Comparison of ENCODE assay signal across 9 mouse cellular contexts in genomic region chr4:83549501-83549900, GRCm38 (mm10). TPM values are rescaled to one million over a fixed set of nuclear protein-coding genes. Genes with fewer than 3 reads are reported as not detected.
DNase-seq lines count a peak whose midpoint lies in the region; ATAC-seq lines count a peak whose summit lies in the region.
"Had no signal": no experiment of that assay in that cellular context is flagged by ENCODE, and none has a peak within 500 bp of the region (broad histone marks: within the 10 kb centered on the region; RNA-seq: fewer than 3 reads in every experiment).

No protein-coding gene starts in this region.

- peak overlapping the region; percentile 49 for H3K4me2 ChIP-seq in heart, embryonic 13.5 days
- 0 out of 2 replicates have a peak overlapping the region, but pooled peaks have one; percentile 3 for H3K4me2 ChIP-seq in midbrain, embryonic 13.5 days (replicated peaks)
- H3K4me2 ChIP-seq in midbrain, embryonic 11.5 days, result no peak overlapping the region

- no peaks in the 10 kb centered on the region for H3K27me3 ChIP-seq in heart, embryonic 13.5 days (replicated peaks)
- H3K27me3 ChIP-seq in midbrain, embryonic 13.5 days, result no peaks in the 10 kb centered on the region
- no peaks in the 10 kb centered on the region for H3K27me3 ChIP-seq in midbrain, embryonic 11.5 days (ENCODE audit: control insufficient read depth, insufficient read depth, low read length)

- 0 out of 2 replicates have a peak, but pooled peaks cover 5% of the 10 kb centered on the region for H3K4me1 ChIP-seq in heart, embryonic 13.5 days
- H3K4me1 ChIP-seq in midbrain, embryonic 13.5 days (replicated peaks), result no peaks in the 10 kb centered on the region
- no peaks in the 10 kb centered on the region for H3K4me1 ChIP-seq in midbrain, embryonic 11.5 days (ENCODE audit: control insufficient read depth, insufficient read depth, low read length)

- peaks cover 3% of the 10 kb centered on the region; the same call in 1 of the 2 replicates for H3K36me3 ChIP-seq in heart, embryonic 13.5 days
- H3K36me3 ChIP-seq in midbrain, embryonic 13.5 days, result no peaks in the 10 kb centered on the region
- no peaks in the 10 kb centered on the region for H3K36me3 ChIP-seq in midbrain, embryonic 11.5 days (ENCODE audit: control insufficient read depth, insufficient read depth, low read length)

- DNase-seq in heart, adult 9 months (ENCODE audit: low spot score in 2 of 2), result no peak
- DNase-seq in midbrain, embryonic 11.5 days (ENCODE audit: low spot score, missing footprints), result no peak
- DNase-seq in layer of hippocampus, postnatal 10 days (ENCODE audit: low spot score in 2 of 2), result peak; percentile 11 to 23
- DNase-seq in right cerebral cortex, postnatal 4 days, result peak; percentile 45
- no peak for DNase-seq in embryo, embryonic 11 days
- DNase-seq in spleen, adult 18-20 months, result no peak
- DNase-seq: gastrocnemius, postnatal 25 days had no signal

- no peaks in the 10 kb centered on the region for H3K9me3 ChIP-seq in heart, embryonic 13.5 days
- no peaks in the 10 kb centered on the region for H3K9me3 ChIP-seq in midbrain, embryonic 13.5 days
- no peaks in the 10 kb centered on the region for H3K9me3 ChIP-seq in midbrain, embryonic 11.5 days (ENCODE audit: control insufficient read depth, low read length)

- WGBS in heart, embryonic 13.5 days, result 32% methylated on average over 18 of the region's 18 CpGs
- 67% methylated on average over 18 of the region's 18 CpGs for WGBS in midbrain, embryonic 13.5 days
- 64% methylated on average over 18 of the region's 18 CpGs for WGBS in midbrain, embryonic 11.5 days

- ATAC-seq in heart, embryonic 13.5 days (ENCODE audit: extremely low read depth, insufficient number of reproducible peaks, low FRiP score, low TSS enrichment), result no peak
- ATAC-seq in midbrain, embryonic 13.5 days, result no peak
- ATAC-seq in midbrain, embryonic 11.5 days (ENCODE audit: low FRiP score), result no peak

- 0 out of 2 replicates have a peak overlapping the region, but pooled peaks have one; percentile 4 for H3K4me3 ChIP-seq in heart, embryonic 13.5 days
- H3K4me3 ChIP-seq in midbrain, embryonic 13.5 days (replicated peaks), result no peak overlapping the region
- H3K4me3 ChIP-seq in midbrain, embryonic 11.5 days (ENCODE audit: low read depth, low read length), result no peak overlapping the region

- no peak overlapping the region for H3K27ac ChIP-seq in heart, embryonic 13.5 days (replicated peaks)
- peak overlapping the region; percentile 35; the same call in 1 of the 2 replicates for H3K27ac ChIP-seq in midbrain, embryonic 13.5 days
- H3K27ac ChIP-seq in midbrain, embryonic 11.5 days (ENCODE audit: low read depth, low read length), result no peak overlapping the region

- no peak overlapping the region for H3K9ac ChIP-seq in heart, embryonic 13.5 days
- no peak overlapping the region for H3K9ac ChIP-seq in midbrain, embryonic 13.5 days (replicated peaks)
- H3K9ac ChIP-seq in midbrain, embryonic 11.5 days (ENCODE audit: low read length), result no peak overlapping the region

RNA-seq across cellular contexts. Expression of gene Ccdc171, which starts 24.2 kb away (rescaled TPM):
- polyA plus RNA-seq in heart, embryonic 13.5 days (2015; fragmentation: Nextera tagmentation; extraction: Ambion mirVana), result 2.3 and 2.6 TPM in 2 replicates
- 4.1 and 5.6 TPM in 2 replicates for polyA plus RNA-seq in midbrain, embryonic 13.5 days (2015; fragmentation: Nextera tagmentation; extraction: Ambion mirVana)
- polyA plus RNA-seq in midbrain, embryonic 11.5 days (2014; fragmentation: Nextera tagmentation; extraction: Ambion mirVana), result 4.1 and 5.0 TPM in 2 replicates
- total RNA-seq in layer of hippocampus, postnatal 10 days (2021), result 1 to 10 TPM; 3.1 to 3.9 TPM

Comparison
In these comparisons a context has a peak if more than half of its experiments do, and no peak if none do; other contexts are left out.
1. DNase-seq: peak in layer of hippocampus, postnatal 10 days (2 of 2) and right cerebral cortex, postnatal 4 days (single experiment); none in heart, adult 9 months (0 of 2), midbrain, embryonic 11.5 days (single experiment), embryo, embryonic 11 days (single experiment) and spleen, adult 18-20 months (0 of 2).